Mouse (Mus musculus) bone marrow, adult 2 months (tissue): ENCODE results near the gene Eid2b. TPM values are rescaled to one million over a fixed set of nuclear protein-coding genes. Genes with fewer than 3 reads are reported as not detected.
A peak's percentile ranks its signal among the peaks of the same experiment; 100 is the strongest.

Source experiments
- H3K27ac ChIP-seq: fragments of 200-500 bp; 2 replicates; pipeline ENCODE4 v1.5.1; 2012; ENCODE audit warnings: low read depth, mild to moderate bottlenecking, control low read depth, inconsistent platforms, low read length; ENCODE audit not compliant: control insufficient read depth, poor library complexity, insufficient read depth
- H3K4me1 ChIP-seq: fragments of 200-500 bp; 2 replicates; pipeline ENCODE4 v1.6.1; 2011; ENCODE audit warnings: low read length; ENCODE audit not compliant: control insufficient read depth, insufficient read depth
- H3K4me3 ChIP-seq: fragments of 200-500 bp; replicated peaks from 2 replicates; pipeline ENCODE3; 2011; ENCODE audit warnings: mild to moderate bottlenecking, low read depth, low read length, control low read depth; ENCODE audit not compliant: control insufficient read depth
- CTCF ChIP-seq: fragments of 200-500 bp; IDR thresholded peaks from 2 replicates; pipeline ENCODE4 v1.5.1; 2011; ENCODE audit warnings: low read length, control low read depth; ENCODE audit not compliant: control insufficient read depth, insufficient read depth
- POLR2A ChIP-seq: fragments of 200-500 bp; IDR thresholded peaks from 2 replicates; pipeline ENCODE4 v1.6.1; 2011; ENCODE audit warnings: low read depth, mild to moderate bottlenecking, control low read depth, low read length, borderline replicate concordance; ENCODE audit not compliant: control insufficient read depth
- WGBS: fragments of 180-500 bp; shearing (Covaris S2); methylation state at CpG from one replicate; pipeline ENCODE4 v1.1.7; 2018; 5-methylcytosine and 5-hydroxymethylcytosine counted together
- polyA plus RNA-seq: library from polyadenylated mRNA; stranded (reverse); fragments of >200 nt; gene quantifications from 2 replicates; pipeline ENCODE4 v1.2.4, GENCODE M21; 2011; ENCODE audit warnings: low replicate concordance; ENCODE audit not compliant: missing spikeins, insufficient read depth, insufficient read length

Gene Eid2b
- polyA plus RNA-seq, 1 experiment, result 2.3 TPM

DNA sequence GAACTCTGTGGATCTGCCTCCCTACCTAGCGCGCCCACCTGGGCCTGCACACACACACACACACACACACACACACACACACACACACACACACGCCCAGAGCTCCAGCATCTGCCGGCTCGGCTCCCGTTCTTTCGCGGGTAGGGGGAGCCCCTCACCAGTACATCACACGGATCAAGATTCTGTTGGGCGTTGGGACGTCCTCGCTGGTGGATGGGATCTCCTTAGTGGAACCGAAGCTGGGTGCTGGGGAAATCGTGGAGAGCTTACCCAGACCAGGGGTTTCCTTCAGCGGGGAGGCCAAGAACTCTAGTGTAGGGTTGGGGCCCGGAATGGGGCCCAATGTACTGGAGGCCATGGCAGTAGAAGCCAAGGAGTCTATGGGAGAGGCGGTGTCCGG, 12.6 kb downstream of the Eid2b start:
- no peak overlapping the region for H3K27ac ChIP-seq
- WGBS, result 4% methylated on average over 18 of the region's 18 CpGs
- no peak overlapping the region for H3K4me3 ChIP-seq
- TF ChIP-seq POLR2A (no peak), CTCF (no peak)
- H3K4me1 ChIP-seq, result no peaks in the 10 kb centered on the region

GRCm38 (mm10) chr7:28290638-28291590, 13.4 kb downstream of the Eid2b start, which contains the start of gene Selenov:
Selenov (minus strand) TSS chr7:28291186.
- no peak within 1 kb of the TSS for H3K27ac ChIP-seq
- H3K4me3 ChIP-seq, result no peak within 1 kb of the TSS
- TF ChIP-seq CTCF, result no peak
- TF ChIP-seq POLR2A, result no peak
- WGBS, result 6% methylated on average over 52 of the region's 52 CpGs
- H3K4me1 ChIP-seq, result no peaks in the 10 kb centered on the region

- Histone ChIP-seq H3K4me3 (no peak overlapping the region), H3K27ac (peak overlapping the region; percentile 24; the same call in 1 of the 2 replicates), H3K4me1 (no peaks in the 10 kb centered on the region)
- TF ChIP-seq POLR2A (no peak), CTCF (no peak)
- 6% methylated on average over 63 of the region's 63 CpGs for WGBS
Observed at GRCm38 (mm10) chr7:28294481-28294880, 16.9 kb downstream of the Eid2b start.

- Histone ChIP-seq H3K27ac (no peak overlapping the region), H3K4me1 (no peaks in the 10 kb centered on the region), H3K4me3 (no peak overlapping the region)
- WGBS, result 18% methylated on average over 43 of the region's 43 CpGs
- no peak for TF ChIP-seq POLR2A
Observed at GRCm38 (mm10) chr7:28298837-28299625, 21.5 kb downstream of the Eid2b start.

DNA sequence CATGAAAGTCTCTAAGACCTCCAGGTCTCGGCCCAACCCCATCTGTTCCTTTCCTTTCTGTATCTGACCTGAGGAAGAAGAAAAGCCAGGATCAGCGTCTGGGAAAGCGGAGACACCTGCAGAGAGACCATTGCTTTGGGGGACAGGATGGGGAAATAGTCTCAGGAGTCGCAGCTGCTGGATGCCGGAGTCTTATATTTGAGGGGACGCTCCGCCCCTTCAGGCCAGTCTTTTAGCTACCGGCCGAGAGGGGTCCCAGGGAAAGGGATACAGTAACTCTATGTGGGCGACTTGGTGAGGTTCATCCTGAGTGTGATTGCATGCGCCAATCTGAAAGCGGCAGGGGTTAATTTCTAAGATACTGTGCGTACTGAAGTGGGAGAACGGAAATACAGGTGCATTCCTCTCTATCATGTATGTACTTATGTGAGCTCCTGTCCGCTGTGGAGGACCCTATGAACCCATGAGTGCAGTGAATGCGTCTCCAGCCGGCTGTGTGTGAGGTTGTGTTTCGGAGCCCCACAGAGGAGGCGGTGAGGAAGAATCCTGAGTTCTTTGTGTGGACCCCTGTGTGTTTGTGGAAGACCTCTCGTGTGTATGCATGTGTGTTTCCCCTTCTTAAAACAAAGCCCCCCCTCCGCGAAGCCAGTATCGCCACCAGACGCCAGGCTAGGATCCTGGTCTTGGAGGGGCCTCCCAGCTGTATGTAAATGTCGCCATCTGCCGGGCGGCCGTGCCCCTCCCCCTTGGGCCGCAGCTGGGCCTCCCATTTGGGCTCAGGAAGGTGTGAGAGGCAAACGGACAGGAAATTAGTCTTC, 24.3 kb downstream of the Eid2b start, which contains the start of gene Dll3:
TSS of gene Dll3 (minus strand) at position 623 of the 818 bp plus-strand sequence.
- TF ChIP-seq POLR2A, result no peak
- TF ChIP-seq CTCF, result peak; percentile 40; the same call in 1 of the 2 replicates
- Histone ChIP-seq H3K4me3 (no peak within 1 kb of the TSS), H3K4me1 (no peaks in the 10 kb centered on the region), H3K27ac (no peak within 1 kb of the TSS; the same call in 1 of the 2 replicates)
- 5% methylated on average over 30 of the region's 30 CpGs for WGBS

- TF ChIP-seq POLR2A, result no peak
- TF ChIP-seq CTCF, result no peak
- Histone ChIP-seq H3K27ac (no peak overlapping the region), H3K4me1 (no peaks in the 10 kb centered on the region), H3K4me3 (no peak overlapping the region)
- WGBS, result 91% methylated on average over 10 of the region's 10 CpGs
Observed at GRCm38 (mm10) chr7:28305641-28306040, 28.1 kb downstream of the Eid2b start.

GRCm38 (mm10) chr7:28306216-28306615, 28.7 kb downstream of the Eid2b start:
- H3K4me1 ChIP-seq, result no peaks in the 10 kb centered on the region; the same call in 1 of the 2 replicates
- no peak overlapping the region for H3K4me3 ChIP-seq
- WGBS, result 92% methylated on average over 8 of the region's 8 CpGs
- H3K27ac ChIP-seq, result no peak overlapping the region
- TF ChIP-seq POLR2A (no peak), CTCF (no peak)
